Mouse (Mus musculus): ENCODE measurements at regions not wholly inside any gene's neighbourhood (a gene's known extent, or its start where the extent isn't known, plus 50 kb on each side); places are given as distances from the start of the nearest gene placed in this dataset.

GRCm38 (mm10) chr12:35598298-35598697 lies 63.5 kb upstream of the Ahr start:
- Histone ChIP-seq H3K9ac (ENCODE audit: insufficient read depth, low read depth, low read length, poor library complexity, severe bottlenecking) (no peak overlapping the region), H3K4me3 (ENCODE audit: insufficient read depth in 1 of 2, low read depth in 1 of 2, low read length in 2 of 2, poor library complexity in 1 of 2, severe bottlenecking in 1 of 2) (no peak overlapping the region), H3K36me3 (ENCODE audit: control insufficient read depth, insufficient read depth, low read length, poor library complexity, severe bottlenecking) (no peaks in the 10 kb centered on the region), H3K9me3 (ENCODE audit: control insufficient read depth, insufficient read depth, low read depth, low read length) (no peaks in the 10 kb centered on the region), H3K27ac (ENCODE audit: insufficient read depth, low read depth, low read length, poor library complexity, severe bottlenecking) (no peak overlapping the region), H3K4me1 (ENCODE audit: control insufficient read depth in 2 of 2, insufficient read depth in 2 of 2, low read length in 2 of 2, poor library complexity in 1 of 2) (no peaks in the 10 kb centered on the region)
- no peak for DNase-seq (ENCODE audit: low read depth, low spot score)
- no peak for TF ChIP-seq CHD2 (IDR thresholded peaks at IDR 0.05; ENCODE audit: low read depth, low read length)
- no peak for TF ChIP-seq MAFK (IDR thresholded peaks at IDR 0.05; ENCODE audit: insufficient read depth, low read depth, low read length)
- TF ChIP-seq HCFC1 (IDR thresholded peaks at IDR 0.05; ENCODE audit: borderline replicate concordance, insufficient read depth, low read length) = no peak
- no peak for TF ChIP-seq ZNF384 (IDR thresholded peaks at IDR 0.05; ENCODE audit: low read depth, low read length)
- in situ Hi-C loops (cut with MboI; ENCODE audit: low sequenced_read_pairs in 2 of 2, unreplicated experiment in 2 of 2) = no loop called here

GRCm38 (mm10) chr12:35592866-35593265 lies 58.0 kb upstream of the Ahr start:
- no peaks in the 10 kb centered on the region for H3K9me3 ChIP-seq (ENCODE audit: control insufficient read depth, insufficient read depth, low read depth, low read length)
- H3K36me3 ChIP-seq (ENCODE audit: control insufficient read depth, insufficient read depth, low read length, poor library complexity, severe bottlenecking) = no peaks in the 10 kb centered on the region
- H3K4me1 ChIP-seq (ENCODE audit: control insufficient read depth in 2 of 2, insufficient read depth in 2 of 2, low read length in 2 of 2, poor library complexity in 1 of 2) = no peaks in the 10 kb centered on the region
- DNase-seq (ENCODE audit: low read depth, low spot score) = peak; percentile 59
- in situ Hi-C loops (cut with MboI; ENCODE audit: low sequenced_read_pairs in 2 of 2, unreplicated experiment in 2 of 2) = no loop called here
- TF ChIP-seq ZC3H11A (IDR thresholded peaks at IDR 0.05; ENCODE audit: borderline replicate concordance, low read depth, low read length) = no peak
- TF ChIP-seq ZNF384 (IDR thresholded peaks at IDR 0.05; ENCODE audit: low read depth, low read length) = no peak
- no peak for TF ChIP-seq HCFC1 (IDR thresholded peaks at IDR 0.05; ENCODE audit: borderline replicate concordance, insufficient read depth, low read length)
- TF ChIP-seq CHD2 (IDR thresholded peaks at IDR 0.05; ENCODE audit: low read depth, low read length) = no peak
- 0 out of 2 replicates have a peak, but pooled peaks have one; percentile 34 for TF ChIP-seq MAFK (IDR thresholded peaks at IDR 0.05; ENCODE audit: insufficient read depth, low read depth, low read length)
- 0 out of 4 replicates have a peak overlapping the region, but pooled peaks of 1 of the 2 experiments have one; percentile 16 for H3K4me3 ChIP-seq (ENCODE audit: insufficient read depth in 1 of 2, low read depth in 1 of 2, low read length in 2 of 2, poor library complexity in 1 of 2, severe bottlenecking in 1 of 2)
- no peak overlapping the region for H3K9ac ChIP-seq (ENCODE audit: insufficient read depth, low read depth, low read length, poor library complexity, severe bottlenecking)
- no peak overlapping the region for H3K27ac ChIP-seq (ENCODE audit: insufficient read depth, low read depth, low read length, poor library complexity, severe bottlenecking)

All from ES-E14 (cell line).